Mouse (Mus musculus) layer of hippocampus, postnatal 36 days (tissue): ENCODE data around the gene Nf1. TPM values are rescaled to one million over a fixed set of nuclear protein-coding genes. Genes with fewer than 3 reads are reported as not detected.
"Not testable (repeated sequence)": the region's sequence is repeated elsewhere in the genome, so short reads cannot be mapped to it uniquely, and the experiment has no call there.

ENCODE experiments used
- DNase-seq, 2 experiments: peaks; one replicate each; pipeline ENCODE4 v3.0.0; 2022
- total RNA-seq, 2 experiments: library from RNA; stranded (reverse); gene quantifications; 2 replicates each; pipeline ENCODE4 v1.2.3; 2021

The Nf1 gene
- 100 to 1,000 TPM; 116 to 123 TPM for total RNA-seq

- DNase-seq: peak; percentile 93 to 95
These were observed at the start of gene Nf1 for GRCm38 (mm10) chr11:79339234-79339807. Gene Nf1 (plus strand): TSS chr11:79339693.

- DNase-seq: peak in 1 of 2 experiments; percentile 19
These were observed 49.0 kb upstream of the Nf1 start for GRCm38 (mm10) chr11:79290473-79290872.

- DNase-seq: no peak
These were observed 47.8 kb upstream of the Nf1 start for GRCm38 (mm10) chr11:79291651-79292050.

- no peak for DNase-seq
These were observed 47.4 kb upstream of the Nf1 start for GRCm38 (mm10) chr11:79292130-79292529.

GRCm38 (mm10) chr11:79293025-79293424 is 46.5 kb upstream of the Nf1 start:
- no peak for DNase-seq

- DNase-seq: no peak
These were observed 45.5 kb upstream of the Nf1 start for GRCm38 (mm10) chr11:79293971-79294370.

GRCm38 (mm10) chr11:79296167-79296566 is 43.3 kb upstream of the Nf1 start:
- peak in 1 of 2 experiments; percentile 25 for DNase-seq

- no peak for DNase-seq
These were observed 42.5 kb upstream of the Nf1 start, which contains the start of gene Gm9964 for GRCm38 (mm10) chr11:79296856-79297491. Gene Gm9964 (minus strand): TSS chr11:79296906.

GRCm38 (mm10) chr11:79299719-79300431 is 39.6 kb upstream of the Nf1 start:
- DNase-seq: no peak

- DNase-seq: no peak
These were observed 36.4 kb upstream of the Nf1 start for GRCm38 (mm10) chr11:79303109-79303508.

- not testable (repeated sequence) for DNase-seq
These were observed 35.2 kb upstream of the Nf1 start for GRCm38 (mm10) chr11:79304245-79304644.

- DNase-seq: no peak
These were observed 33.7 kb upstream of the Nf1 start for GRCm38 (mm10) chr11:79305697-79306340.

GRCm38 (mm10) chr11:79306510-79306909 is 33.0 kb upstream of the Nf1 start:
- no peak for DNase-seq

- peak in 1 of 2 experiments; percentile 7 for DNase-seq
These were observed 32.5 kb upstream of the Nf1 start for GRCm38 (mm10) chr11:79306996-79307395.

- DNase-seq: no peak
These were observed 31.8 kb upstream of the Nf1 start for GRCm38 (mm10) chr11:79307560-79308200.

GRCm38 (mm10) chr11:79310467-79310866 is 29.0 kb upstream of the Nf1 start:
- no peak for DNase-seq

- no peak for DNase-seq
These were observed 22.6 kb upstream of the Nf1 start for GRCm38 (mm10) chr11:79316807-79317345.

GRCm38 (mm10) chr11:79319807-79320206 is 19.7 kb upstream of the Nf1 start:
- no peak for DNase-seq

- no peak for DNase-seq
These were observed 15.4 kb upstream of the Nf1 start for GRCm38 (mm10) chr11:79323985-79324685.

GRCm38 (mm10) chr11:79325663-79326062 is 13.8 kb upstream of the Nf1 start:
- DNase-seq: no peak

GRCm38 (mm10) chr11:79327106-79327505 is 12.4 kb upstream of the Nf1 start:
- no peak for DNase-seq

GRCm38 (mm10) chr11:79328060-79328459 is 11.4 kb upstream of the Nf1 start:
- DNase-seq: no peak
